Mouse (Mus musculus) stomach, embryonic 16.5 days (tissue): Measurements from ENCODE around the gene Sp6. TPM values are rescaled to one million over a fixed set of nuclear protein-coding genes. Genes with fewer than 3 reads are reported as not detected.

Experiments
- ATAC-seq: fragments of 200-750 bp; cut with Nextera tagmentation; 2 replicates; pipeline ENCODE4 v1.8.0; 2017; ENCODE audit warnings: moderate number of reproducible peaks, moderate TSS enrichment; ENCODE audit not compliant: insufficient read depth, low FRiP score
- H3K27ac ChIP-seq: fragments of 300-500 bp; sonication (generic); 2 replicates; pipeline ENCODE4 v1.5.1; 2014; ENCODE audit warnings: low read length
- H3K27me3 ChIP-seq: fragments of 300-500 bp; sonication (generic); 2 replicates; pipeline ENCODE4 v1.6.1; 2014; ENCODE audit warnings: low read length, control low read depth, mixed read lengths; ENCODE audit not compliant: control insufficient read depth, insufficient read depth
- H3K36me3 ChIP-seq: fragments of 300-500 bp; sonication (generic); 2 replicates; pipeline ENCODE4 v1.6.1; 2014; ENCODE audit warnings: low read length; ENCODE audit not compliant: control insufficient read depth, insufficient read depth
- H3K4me1 ChIP-seq: fragments of 300-500 bp; sonication (generic); 2 replicates; pipeline ENCODE4 v1.6.1; 2014; ENCODE audit warnings: low read length, control low read depth, mixed read lengths; ENCODE audit not compliant: control insufficient read depth, insufficient read depth
- H3K4me2 ChIP-seq: fragments of 300-500 bp; sonication (generic); 2 replicates; pipeline ENCODE4 v1.6.1; 2014; ENCODE audit warnings: low read depth, low read length, mixed read lengths
- H3K4me3 ChIP-seq: fragments of 300-500 bp; sonication (generic); replicated peaks from 2 replicates; pipeline ENCODE4 v1.5.1; 2014; ENCODE audit warnings: mild to moderate bottlenecking, low read length
- H3K9ac ChIP-seq: fragments of 300-500 bp; sonication (generic); 2 replicates; pipeline ENCODE4 v1.6.1; 2014; ENCODE audit warnings: low read length
- H3K9me3 ChIP-seq: fragments of 300-500 bp; sonication (generic); replicated peaks from 2 replicates; pipeline ENCODE4 v1.6.1; 2016; ENCODE audit warnings: low read length, control low read depth; ENCODE audit not compliant: control insufficient read depth
- WGBS: fragments of 180-500 bp; shearing (Covaris S2); extraction: QIAGEN DNeasy Blood & Tissue Kit; methylation state at CpG from one replicate; pipeline ENCODE4 v1.1.7; 2014; 5-methylcytosine and 5-hydroxymethylcytosine counted together
- polyA plus RNA-seq: library from polyadenylated mRNA; unstranded; fragments of >200 nt; fragmentation: Nextera tagmentation; extraction: Ambion mirVana; gene quantifications from 2 replicates; pipeline ENCODE4 v1.2.1, GENCODE M21; 2015

The Sp6 gene
- 6.1 and 9.7 TPM in 2 replicates for polyA plus RNA-seq

- H3K36me3 ChIP-seq: no peaks in the 10 kb centered on the region
- H3K4me1 ChIP-seq: 0 out of 2 replicates have a peak, but pooled peaks cover 9% of the 10 kb centered on the region
- H3K27me3 ChIP-seq: peaks cover 20% of the 10 kb centered on the region
- 27% methylated on average over 8 of the region's 8 CpGs for WGBS
- H3K9ac ChIP-seq: peak within 1 kb of the TSS; percentile 21; the same call in 1 of the 2 replicates
- H3K27ac ChIP-seq: no peak within 1 kb of the TSS
- no peak within 1 kb of the TSS for H3K4me3 ChIP-seq
- no peak within 1 kb of the TSS for H3K4me2 ChIP-seq
- H3K9me3 ChIP-seq: no peaks in the 10 kb centered on the region
- ATAC-seq: peak; percentile 42; the same call in 1 of the 2 replicates
Measured at GRCm38 (mm10) chr11:97013121-97013670, at the start of gene Sp6. Gene Sp6 (plus strand): TSS chr11:97013394.

DNA sequence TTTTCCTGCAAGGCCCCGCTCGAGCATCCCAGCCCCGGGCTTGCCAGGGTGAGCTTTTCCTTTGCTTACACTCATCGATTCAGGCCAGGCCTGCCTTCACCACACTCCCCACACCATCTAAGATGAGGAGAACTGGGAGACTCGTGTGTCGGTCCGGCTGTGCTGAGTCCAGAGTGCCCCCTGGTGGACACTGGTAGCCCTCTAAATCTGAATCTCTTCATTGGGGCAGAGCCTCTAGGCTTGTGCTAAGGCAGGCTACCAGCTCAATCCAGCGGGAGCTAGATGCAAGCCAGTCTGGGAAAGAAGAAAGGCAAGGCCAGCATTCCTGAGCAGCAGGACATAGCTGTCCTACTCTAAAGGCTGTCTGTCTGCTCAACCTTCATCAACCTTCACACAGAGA is 49.6 kb upstream of the Sp6 start:
- 12% methylated on average over 8 of the region's 8 CpGs for WGBS
- Histone ChIP-seq H3K9me3 (no peaks in the 10 kb centered on the region), H3K27ac (no peak overlapping the region), H3K9ac (peak overlapping the region; percentile 23; the same call in 1 of the 2 replicates), H3K27me3 (no peaks in the 10 kb centered on the region), H3K36me3 (0 out of 2 replicates have a peak, but pooled peaks cover 3% of the 10 kb centered on the region), H3K4me1 (peaks cover 4% of the 10 kb centered on the region), H3K4me2 (no peak overlapping the region), H3K4me3 (no peak overlapping the region)
- peak; percentile 77; the same call in 1 of the 2 replicates for ATAC-seq

DNA sequence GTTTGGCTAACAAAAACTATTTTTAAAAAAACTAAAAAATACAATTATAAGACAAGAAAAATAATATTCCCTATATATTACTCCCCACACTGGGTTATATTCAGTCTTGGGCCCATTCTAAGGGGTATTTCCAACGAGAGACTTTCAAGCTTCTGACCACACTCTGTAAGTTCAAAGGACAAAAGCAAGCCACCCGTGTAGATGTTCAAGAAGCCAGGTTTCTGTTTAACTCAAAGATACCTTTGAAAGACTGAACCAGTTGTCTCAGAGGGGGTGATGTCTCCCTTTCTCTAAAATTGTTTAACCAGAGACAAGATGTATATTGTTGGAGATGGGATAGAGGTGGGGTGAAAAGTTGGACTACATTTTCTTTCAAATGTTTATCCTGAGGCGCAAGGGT is 47.0 kb upstream of the Sp6 start:
- Histone ChIP-seq H3K4me1 (peaks cover 30% of the 10 kb centered on the region), H3K27me3 (no peaks in the 10 kb centered on the region)
- WGBS: 81% methylated on average over 3 of the region's 3 CpGs

DNA sequence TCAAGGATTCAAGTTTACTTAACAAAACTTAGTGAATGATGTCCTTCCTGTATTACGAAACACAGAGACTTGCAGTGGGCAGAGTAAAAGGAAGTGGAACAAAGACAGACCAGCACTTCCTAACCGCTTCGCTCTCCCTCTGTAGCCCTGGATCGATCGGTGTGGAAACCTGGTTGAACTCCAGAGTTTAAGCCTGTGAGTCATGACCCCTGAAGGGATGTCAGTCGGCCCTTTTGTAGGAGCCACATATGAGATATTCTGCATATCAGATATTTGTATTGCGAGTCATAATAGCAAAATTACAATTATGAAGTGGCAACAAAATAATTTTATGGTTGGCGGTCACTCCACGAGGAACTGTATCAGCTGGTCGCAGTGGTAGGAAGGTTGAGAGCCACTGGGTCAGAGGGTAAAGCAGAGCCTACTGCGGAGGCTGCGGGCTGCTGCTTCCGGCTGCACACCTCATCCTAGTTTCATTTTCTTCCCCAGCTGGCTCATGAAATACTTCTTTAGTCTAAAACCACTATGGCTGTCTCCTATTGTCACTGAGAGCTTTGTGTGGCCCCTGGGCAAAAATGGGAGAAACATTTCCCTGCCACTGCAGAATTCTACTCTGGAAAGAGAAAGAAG is 46.2 kb upstream of the Sp6 start:
- no peak for ATAC-seq
- H3K4me3 ChIP-seq: 0 out of 2 replicates have a peak overlapping the region, but pooled peaks have one; percentile 1
- H3K36me3 ChIP-seq: no peaks in the 10 kb centered on the region
- H3K4me2 ChIP-seq: peak overlapping the region; percentile 28
- peak overlapping the region; percentile 68 for H3K27ac ChIP-seq
- peaks cover 30% of the 10 kb centered on the region for H3K4me1 ChIP-seq
- 67% methylated on average over 13 of the region's 13 CpGs for whole genome bisulfite sequencing
- no peaks in the 10 kb centered on the region for H3K27me3 ChIP-seq
- 0 out of 2 replicates have a peak overlapping the region, but pooled peaks have one; percentile 49 for H3K9ac ChIP-seq
- H3K9me3 ChIP-seq: no peaks in the 10 kb centered on the region

More for the DNA sequence above, 47.0 kb upstream of the Sp6 start:
- no peaks in the 10 kb centered on the region for H3K9me3 ChIP-seq
- no peak overlapping the region for H3K9ac ChIP-seq
- no peak overlapping the region for H3K27ac ChIP-seq
- no peak overlapping the region for H3K4me2 ChIP-seq
- ATAC-seq: no peak
- no peaks in the 10 kb centered on the region for H3K36me3 ChIP-seq
- H3K4me3 ChIP-seq: no peak overlapping the region

DNA sequence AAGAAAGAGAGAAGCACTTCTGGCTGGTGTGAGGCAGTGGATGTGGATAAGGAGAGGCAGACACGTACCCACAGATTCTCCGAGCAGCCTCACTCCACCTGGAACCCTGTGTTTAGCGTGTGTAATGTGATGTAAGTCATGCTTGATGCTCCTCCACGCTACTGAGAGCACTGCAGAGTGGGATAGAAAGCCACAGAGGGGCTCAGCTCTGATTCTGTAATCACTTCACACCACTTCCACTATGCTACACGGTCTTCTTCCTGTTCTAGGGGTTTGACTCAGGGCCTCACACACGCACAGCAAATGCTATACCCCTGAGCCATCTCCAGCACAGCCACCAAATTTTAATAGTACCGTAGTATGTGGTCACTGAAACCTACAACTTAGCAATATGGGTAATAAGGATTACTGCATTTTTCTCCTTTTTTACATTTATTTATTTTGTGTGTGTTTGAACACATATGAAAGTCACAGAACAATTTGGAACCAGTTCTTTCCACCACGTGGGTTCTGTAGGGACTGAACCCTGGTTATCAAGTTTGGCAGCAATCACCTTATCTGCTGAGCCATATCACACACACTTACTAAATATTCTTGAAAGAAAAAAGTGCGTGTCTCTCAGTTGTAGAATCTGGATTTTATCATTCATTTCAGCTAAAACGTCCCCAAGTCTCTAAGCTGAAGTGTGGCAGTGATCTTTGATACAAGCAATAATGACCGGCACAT is 45.5 kb upstream of the Sp6 start:
- H3K36me3 ChIP-seq: no peaks in the 10 kb centered on the region
- no peaks in the 10 kb centered on the region for H3K9me3 ChIP-seq
- H3K9ac ChIP-seq: peak overlapping the region; percentile 49
- no peaks in the 10 kb centered on the region for H3K27me3 ChIP-seq
- H3K27ac ChIP-seq: peak overlapping the region; percentile 92
- 67% methylated on average over 11 of the region's 11 CpGs for WGBS
- no peak for ATAC-seq
- H3K4me1 ChIP-seq: peaks cover 30% of the 10 kb centered on the region
- H3K4me2 ChIP-seq: peak overlapping the region; percentile 28; the same call in 1 of the 2 replicates
- 0 out of 2 replicates have a peak overlapping the region, but pooled peaks have one; percentile 1 for H3K4me3 ChIP-seq

DNA sequence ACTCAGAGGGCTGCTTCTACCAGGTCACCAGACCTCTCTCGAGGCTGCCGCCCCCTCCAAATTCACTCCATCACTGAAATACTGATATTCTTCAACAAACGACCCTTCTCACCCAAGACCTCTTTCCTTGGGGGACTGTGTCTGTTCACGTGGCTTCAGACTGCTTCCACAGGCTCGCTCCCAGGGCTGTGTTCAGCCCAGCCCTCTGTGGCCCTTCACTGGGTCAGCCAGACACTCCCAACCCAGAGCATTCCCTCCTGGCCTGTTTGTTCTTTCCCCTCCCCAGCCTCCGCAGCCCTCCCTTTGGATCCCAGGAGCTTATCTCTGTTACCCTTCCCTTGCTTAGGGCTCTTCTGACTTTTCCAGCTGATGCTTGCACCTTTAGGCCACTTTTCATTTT is 44.7 kb upstream of the Sp6 start:
- Histone ChIP-seq H3K9me3 (no peaks in the 10 kb centered on the region), H3K27me3 (no peaks in the 10 kb centered on the region), H3K4me1 (peaks cover 30% of the 10 kb centered on the region), H3K27ac (peak overlapping the region; percentile 92; the same call in 1 of the 2 replicates), H3K9ac (peak overlapping the region; percentile 49), H3K36me3 (no peaks in the 10 kb centered on the region), H3K4me3 (no peak overlapping the region), H3K4me2 (0 out of 2 replicates have a peak overlapping the region, but pooled peaks have one; percentile 28)
- 48% methylated on average over 6 of the region's 6 CpGs for WGBS
- ATAC-seq: peak; percentile 32; the same call in 1 of the 2 replicates

- H3K9me3 ChIP-seq: no peaks in the 10 kb centered on the region
- 60% methylated on average over 5 of the region's 5 CpGs for WGBS
- H3K4me3 ChIP-seq: no peak overlapping the region
- H3K27ac ChIP-seq: peak overlapping the region; percentile 92
- no peaks in the 10 kb centered on the region for H3K27me3 ChIP-seq
- H3K4me1 ChIP-seq: peaks cover 30% of the 10 kb centered on the region
- H3K9ac ChIP-seq: peak overlapping the region; percentile 49
- ATAC-seq: peak; percentile 34
- peak overlapping the region; percentile 18; the same call in 1 of the 2 replicates for H3K4me2 ChIP-seq
- H3K36me3 ChIP-seq: no peaks in the 10 kb centered on the region
Measured at GRCm38 (mm10) chr11:96969280-96969722, 43.9 kb upstream of the Sp6 start.

- H3K4me2 ChIP-seq: peak overlapping the region; percentile 18; the same call in 1 of the 2 replicates
- peak; percentile 41 for ATAC-seq
- 5% methylated on average over 1 of the region's 1 CpGs for WGBS
- H3K9ac ChIP-seq: peak overlapping the region; percentile 49
- H3K36me3 ChIP-seq: no peaks in the 10 kb centered on the region
- H3K4me3 ChIP-seq: no peak overlapping the region
- peaks cover 30% of the 10 kb centered on the region for H3K4me1 ChIP-seq
- H3K27ac ChIP-seq: peak overlapping the region; percentile 92
- no peaks in the 10 kb centered on the region for H3K9me3 ChIP-seq
- H3K27me3 ChIP-seq: no peaks in the 10 kb centered on the region
Measured at GRCm38 (mm10) chr11:96969746-96970145, 43.4 kb upstream of the Sp6 start.
